ENCODE assay signal across 25 mouse cellular contexts in the genomic region with DNA sequence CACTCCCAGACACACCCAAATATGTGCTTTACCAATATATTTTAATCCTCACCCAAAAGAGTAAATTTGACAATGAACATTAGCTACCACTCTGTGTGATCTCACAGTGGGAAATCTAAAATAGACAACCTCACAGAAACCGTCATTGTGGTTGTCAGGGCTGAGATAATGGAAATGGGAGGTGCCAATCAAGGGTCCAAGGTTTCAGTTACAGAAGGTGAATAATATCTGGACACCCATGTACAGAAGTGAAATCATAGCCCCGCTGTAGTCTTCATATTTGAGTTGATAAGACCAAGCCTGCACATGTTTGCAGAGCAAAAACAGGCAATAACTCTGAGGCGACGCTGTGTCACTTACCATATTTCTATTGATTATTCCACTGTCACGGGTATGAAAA.
"Had no signal": no experiment of that assay in that cellular context is flagged by ENCODE, and none has a peak within 500 bp of the region (broad histone marks: within the 10 kb centered on the region; RNA-seq: fewer than 3 reads in every experiment).

No protein-coding gene starts in this region.

- H3K27me3 ChIP-seq: embryonic facial prominence, embryonic 12.5 days; embryonic facial prominence, embryonic 13.5 days; embryonic facial prominence, embryonic 15.5 days; forebrain, embryonic 12.5 days; forebrain, embryonic 13.5 days; forebrain, embryonic 15.5 days had no signal

- H3K9me3 ChIP-seq: embryonic facial prominence, embryonic 10.5 days; embryonic facial prominence, embryonic 12.5 days; embryonic facial prominence, embryonic 13.5 days; embryonic facial prominence, embryonic 15.5 days; forebrain, embryonic 10.5 days; forebrain, embryonic 12.5 days; forebrain, embryonic 13.5 days; forebrain, embryonic 15.5 days had no signal

- H3K9ac ChIP-seq: embryonic facial prominence, embryonic 12.5 days; embryonic facial prominence, embryonic 13.5 days; embryonic facial prominence, embryonic 15.5 days; forebrain, embryonic 12.5 days; forebrain, embryonic 13.5 days; forebrain, embryonic 15.5 days; forebrain, postnatal 0 days had no signal

- DNase-seq: cerebellum, adult 9-10 months; cerebellum, adult 9-11 months; cerebellum, postnatal 10 days; cerebellum, postnatal 14 days; cerebellum, postnatal 25 days; cerebellum, postnatal 36 days; embryo, embryonic 11 days; forebrain, postnatal 0 days; gastrocnemius, adult 2 months; gastrocnemius, postnatal 10 days; gastrocnemius, postnatal 14 days; gastrocnemius, postnatal 25 days; gastrocnemius, postnatal 36 days; heart, adult 11 months; heart, adult 18-20 months; heart, adult 2 months had no signal

- H3K36me3 ChIP-seq: embryonic facial prominence, embryonic 10.5 days; embryonic facial prominence, embryonic 12.5 days; embryonic facial prominence, embryonic 13.5 days; embryonic facial prominence, embryonic 15.5 days; forebrain, embryonic 10.5 days; forebrain, embryonic 12.5 days; forebrain, embryonic 15.5 days had no signal

- H3K4me2 ChIP-seq: embryonic facial prominence, embryonic 12.5 days; embryonic facial prominence, embryonic 13.5 days; embryonic facial prominence, embryonic 15.5 days; forebrain, embryonic 12.5 days; forebrain, embryonic 13.5 days; forebrain, embryonic 15.5 days had no signal

- H3K4me1 ChIP-seq: embryonic facial prominence, embryonic 10.5 days; embryonic facial prominence, embryonic 12.5 days; embryonic facial prominence, embryonic 13.5 days; embryonic facial prominence, embryonic 15.5 days; forebrain, embryonic 10.5 days; forebrain, embryonic 12.5 days had no signal

- H3K4me3 ChIP-seq: embryonic facial prominence, embryonic 10.5 days; embryonic facial prominence, embryonic 12.5 days; embryonic facial prominence, embryonic 13.5 days; embryonic facial prominence, embryonic 15.5 days; erythroblast, embryonic 14.5 days; forebrain, embryonic 10.5 days; forebrain, embryonic 12.5 days; forebrain, embryonic 13.5 days; forebrain, embryonic 15.5 days; gastrocnemius, adult 2 months; heart, adult 2 months had no signal

- H3K27ac ChIP-seq: embryonic facial prominence, embryonic 10.5 days; embryonic facial prominence, embryonic 12.5 days; embryonic facial prominence, embryonic 13.5 days; embryonic facial prominence, embryonic 15.5 days; forebrain, embryonic 10.5 days; forebrain, embryonic 12.5 days; forebrain, embryonic 13.5 days; forebrain, embryonic 15.5 days; gastrocnemius, adult 2 months; heart, adult 2 months had no signal
